Mouse (Mus musculus): Measurements from ENCODE around the gene Tle4.

- TF ChIP-seq GATA1 (IDR thresholded peaks at IDR 0.05; ENCODE audit: low read length) = no peak
- TF ChIP-seq TAL1 (IDR thresholded peaks at IDR 0.05; ENCODE audit: low read length) = no peak
These were observed 22.7 kb upstream of the Tle4 start for GRCm38 (mm10) chr19:14620534-14620933.
